Mouse (Mus musculus): ENCODE results near the gene Jag1. TPM values are rescaled to one million over a fixed set of nuclear protein-coding genes. Genes with fewer than 3 reads are reported as not detected.

Gene Jag1
- total and polyA plus RNA-seq, 3 experiments = not detected

DNA sequence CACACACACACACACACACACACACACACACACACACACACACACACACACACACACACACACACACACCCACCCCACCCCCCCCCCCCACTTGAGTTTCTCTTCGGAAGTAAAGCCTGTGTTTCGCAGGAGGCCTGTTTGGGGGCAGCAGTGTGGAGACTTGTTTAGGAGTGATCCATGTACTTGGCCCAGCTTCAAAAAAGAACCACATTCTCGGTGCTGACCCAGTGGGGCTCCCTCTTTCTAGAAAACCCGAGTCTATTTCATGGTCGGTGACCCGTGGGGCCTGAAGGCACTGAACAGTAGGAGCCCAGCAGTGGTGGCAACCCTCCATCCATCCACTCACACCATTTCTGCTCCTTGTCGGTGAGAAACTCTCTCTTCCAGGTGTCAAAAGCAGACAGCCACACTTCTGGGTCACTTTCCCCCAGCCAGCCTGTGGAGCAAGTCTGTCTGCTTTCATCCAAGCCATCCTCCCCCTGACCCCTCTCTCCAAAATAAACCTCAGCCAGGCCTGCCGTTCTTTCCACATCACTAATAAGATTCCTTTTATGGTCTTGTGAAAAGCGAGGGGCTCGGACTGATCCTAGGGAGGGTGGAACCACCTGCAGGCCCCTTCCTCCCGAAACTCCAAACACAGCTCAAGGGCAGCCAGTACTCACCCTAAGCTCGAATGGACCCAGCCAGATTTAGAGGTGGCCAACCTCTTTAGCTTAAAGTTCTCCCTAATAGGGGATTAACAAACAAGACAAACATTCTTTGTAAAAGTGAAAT, 3.0 kb downstream of the Jag1 start:
- no peak overlapping the region for H3K4me2 ChIP-seq (ENCODE audit: insufficient read depth, low read depth, poor library complexity, severe bottlenecking)
- dilution Hi-C loops (cut with MboI; ENCODE audit: extremely low pct_ligation_motif_present, extremely low pct_unique_long_range_greater_than_20kb, low sequenced_read_pairs) (no loop called here), in situ Hi-C loops (cut with MboI; ENCODE audit: low pct_ligation_motif_present, low pct_unique_long_range_greater_than_20kb, low sequenced_read_pairs) (no loop called here)
- no peaks in the 10 kb centered on the region for H3K4me1 ChIP-seq (ENCODE audit: control insufficient read depth in 1 of 2, insufficient read depth in 2 of 2)
- H3K27ac ChIP-seq (ENCODE audit: insufficient read depth, low read depth) = no peak overlapping the region
- no peak for DNase-seq (ENCODE audit: extremely low read depth)
- no peaks in the 10 kb centered on the region for H3K27me3 ChIP-seq (replicated peaks)
- H3K79me2 ChIP-seq (replicated peaks; ENCODE audit: control insufficient read depth, extremely low read depth, insufficient read depth, poor library complexity, severe bottlenecking) = no peaks in the 10 kb centered on the region
- H3K9me3 ChIP-seq (replicated peaks; ENCODE audit: low read length) = peaks cover 36% of the 10 kb centered on the region
- TF ChIP-seq USF2 (conservative IDR thresholded peaks at IDR 0.05; ENCODE audit: low read depth, low read length) (no peak), MXI1 (IDR thresholded peaks at IDR 0.05; ENCODE audit: low read depth, low read length) (no peak), MEF2A (IDR thresholded peaks at IDR 0.05; ENCODE audit: borderline replicate concordance, low read depth, low read length) (no peak), TBP (conservative IDR thresholded peaks at IDR 0.05; ENCODE audit: low read depth, low read length) (no peak)
- H3K9ac ChIP-seq (ENCODE audit: insufficient read depth, low read depth) = no peak overlapping the region
- no peaks in the 10 kb centered on the region for H3K36me3 ChIP-seq (replicated peaks in 1 of 2; ENCODE audit: control insufficient read depth in 1 of 2, insufficient read depth in 1 of 2, low read length in 1 of 2)
- H3K4me3 ChIP-seq (replicated peaks in 1 of 3; ENCODE audit: low read depth in 2 of 3, low read length in 2 of 3, poor library complexity in 1 of 3) = no peak overlapping the region

DNA sequence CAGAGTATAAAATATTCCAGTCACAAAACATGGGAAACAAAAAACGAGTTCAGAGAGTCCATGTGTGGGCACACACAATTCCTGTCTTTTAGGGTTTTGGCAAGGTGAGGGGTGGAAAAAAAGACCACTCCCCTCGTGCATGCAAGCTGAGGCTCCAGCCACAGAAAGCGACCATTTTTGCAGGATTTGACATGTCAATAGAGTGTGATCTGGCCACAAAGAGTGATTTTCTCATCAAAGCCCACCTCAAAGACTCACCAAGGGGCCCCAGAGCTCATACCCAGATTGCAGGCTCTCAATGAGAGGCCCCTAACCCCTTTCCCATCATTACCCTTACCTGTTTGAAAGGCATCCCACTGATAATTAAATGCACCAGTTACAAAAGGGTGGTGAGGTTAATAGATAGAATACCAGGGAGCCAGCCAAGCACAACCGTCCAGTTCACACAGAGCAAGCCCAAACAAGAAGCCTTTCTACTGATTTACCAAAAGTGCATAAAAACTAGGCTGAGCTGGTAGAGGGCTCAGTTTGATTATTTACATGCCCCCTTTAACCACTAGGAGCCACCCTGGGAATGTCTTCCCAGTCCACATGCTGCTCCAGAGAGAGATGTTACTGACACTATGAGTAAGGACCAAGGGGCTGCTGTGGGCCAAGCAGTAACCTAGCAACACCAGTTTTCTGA, 6.1 kb downstream of the Jag1 start:
- dilution Hi-C loops (cut with MboI; ENCODE audit: extremely low pct_ligation_motif_present, extremely low pct_unique_long_range_greater_than_20kb, low sequenced_read_pairs) (no loop called here), in situ Hi-C loops (cut with MboI; ENCODE audit: low pct_ligation_motif_present, low pct_unique_long_range_greater_than_20kb, low sequenced_read_pairs) (no loop called here)
- no peaks in the 10 kb centered on the region for H3K27me3 ChIP-seq (replicated peaks)
- DNase-seq (ENCODE audit: extremely low read depth) = no peak
- H3K79me2 ChIP-seq (replicated peaks; ENCODE audit: control insufficient read depth, extremely low read depth, insufficient read depth, poor library complexity, severe bottlenecking) = no peaks in the 10 kb centered on the region
- H3K27ac ChIP-seq (ENCODE audit: insufficient read depth, low read depth) = no peak overlapping the region
- peaks cover 18% of the 10 kb centered on the region for H3K9me3 ChIP-seq (replicated peaks; ENCODE audit: low read length)
- no peaks in the 10 kb centered on the region for H3K36me3 ChIP-seq (replicated peaks in 1 of 2; ENCODE audit: control insufficient read depth in 1 of 2, insufficient read depth in 1 of 2, low read length in 1 of 2)
- H3K4me1 ChIP-seq (ENCODE audit: control insufficient read depth in 1 of 2, insufficient read depth in 2 of 2) = no peaks in the 10 kb centered on the region
- TF ChIP-seq NRF1 (IDR thresholded peaks at IDR 0.05; ENCODE audit: low read depth, low read length) = no peak
- no peak for TF ChIP-seq SIN3A (IDR thresholded peaks at IDR 0.05; ENCODE audit: low read length)
- no peak for TF ChIP-seq POLR2AphosphoS2 (IDR thresholded peaks at IDR 0.05; ENCODE audit: low read depth, low read length)
- TF ChIP-seq ZC3H11A (IDR thresholded peaks at IDR 0.05; ENCODE audit: low read depth, low read length) = no peak
- no peak for TF ChIP-seq IRF4 (IDR thresholded peaks at IDR 0.05; ENCODE audit: low read depth, low read length)
- no peak for TF ChIP-seq BHLHE40 (IDR thresholded peaks at IDR 0.05; ENCODE audit: low read depth, low read length)
- TF ChIP-seq ZNF384 (IDR thresholded peaks at IDR 0.05; ENCODE audit: low read depth, low read length) = no peak
- TF ChIP-seq JUN (IDR thresholded peaks at IDR 0.05; ENCODE audit: insufficient read depth, low read depth, low read length) = no peak
- no peak for TF ChIP-seq MAX (IDR thresholded peaks at IDR 0.05; ENCODE audit: low read length)
- no peak for TF ChIP-seq CTCF (conservative IDR thresholded peaks at IDR 0.05 in 1 of 2, IDR thresholded peaks at IDR 0.05 in 1 of 2; ENCODE audit: low read depth in 2 of 2, low read length in 2 of 2)
- TF ChIP-seq UBTF (IDR thresholded peaks at IDR 0.05; ENCODE audit: low read depth, low read length) = no peak
- no peak for TF ChIP-seq NELFE (IDR thresholded peaks at IDR 0.05; ENCODE audit: low read depth, low read length)
- no peak for TF ChIP-seq RAD21 (IDR thresholded peaks at IDR 0.05; ENCODE audit: low read depth, low read length)
- TF ChIP-seq ELF1 (IDR thresholded peaks at IDR 0.05; ENCODE audit: low read depth, low read length) = no peak
- TF ChIP-seq TBP (conservative IDR thresholded peaks at IDR 0.05; ENCODE audit: low read depth, low read length) = no peak
- no peak overlapping the region for H3K4me2 ChIP-seq (ENCODE audit: insufficient read depth, low read depth, poor library complexity, severe bottlenecking)
- no peak overlapping the region for H3K4me3 ChIP-seq (replicated peaks in 1 of 3; ENCODE audit: low read depth in 2 of 3, low read length in 2 of 3, poor library complexity in 1 of 3)
- H3K9ac ChIP-seq (ENCODE audit: insufficient read depth, low read depth) = no peak overlapping the region

Data from CH12.LX (cell line).